Comparison of ENCODE assay signal across 17 mouse cellular contexts in genomic region chr16:42294481-42294880, GRCm38 (mm10). TPM values are rescaled to one million over a fixed set of nuclear protein-coding genes. Genes with fewer than 3 reads are reported as not detected.
DNase-seq lines count a peak whose midpoint lies in the region; ATAC-seq and TF ChIP-seq lines count a peak whose summit lies in the region.
"Had no signal": no experiment of that assay in that cellular context is flagged by ENCODE, and none has a peak within 500 bp of the region (broad histone marks: within the 10 kb centered on the region; RNA-seq: fewer than 3 reads in every experiment).

No protein-coding gene starts in this region.

- H3K9me3 ChIP-seq in intestine, postnatal 0 days (ENCODE audit: control insufficient read depth), result no peaks in the 10 kb centered on the region
- H3K9me3 ChIP-seq: kidney, embryonic 15.5 days; limb, embryonic 10.5 days; liver, embryonic 12.5 days; neural tube, embryonic 13.5 days had no signal

- H3K4me2 ChIP-seq in intestine, postnatal 0 days (replicated peaks; ENCODE audit: low read depth), result no peak overlapping the region
- H3K4me2 ChIP-seq: kidney, embryonic 15.5 days; liver, embryonic 12.5 days; neural tube, embryonic 13.5 days had no signal

- DNase-seq in layer of hippocampus, adult 11-12 months (ENCODE audit: low spot score), result peak; percentile 28
- DNase-seq in layer of hippocampus, postnatal 25 days (ENCODE audit: extremely low spot score in 1 of 2, low spot score in 1 of 2), result no peak
- peak; percentile 82 for DNase-seq in brain, adult 2 months (ENCODE audit: low read depth, low spot score)
- DNase-seq in cerebellum, postnatal 14 days, result peak; percentile 55 to 60
- no peak for DNase-seq in gastrocnemius, postnatal 25 days
- DNase-seq: adrenal gland, postnatal 25 days; heart, adult 2 months; thymus, postnatal 36 days had no signal

- no peak for TF ChIP-seq CTCF in intestine, postnatal 0 days (IDR thresholded peaks at IDR 0.05; ENCODE audit: low read depth)

- no peaks in the 10 kb centered on the region for H3K36me3 ChIP-seq in intestine, postnatal 0 days (ENCODE audit: control insufficient read depth, insufficient read depth)
- H3K36me3 ChIP-seq: kidney, embryonic 15.5 days; liver, embryonic 12.5 days had no signal

- 66% methylated on average over 5 of the region's 5 CpGs for WGBS in intestine, postnatal 0 days

- H3K27ac ChIP-seq in intestine, postnatal 0 days (ENCODE audit: low read depth, low read length), result no peak overlapping the region
- H3K27ac ChIP-seq: heart, adult 2 months; kidney, embryonic 15.5 days; limb, embryonic 10.5 days; liver, embryonic 12.5 days; neural tube, embryonic 13.5 days; stomach, postnatal 0 days had no signal

- no peak overlapping the region for H3K4me3 ChIP-seq in intestine, postnatal 0 days (ENCODE audit: low read depth, low read length)
- H3K4me3 ChIP-seq: heart, adult 2 months; kidney, embryonic 15.5 days; limb, embryonic 10.5 days; liver, embryonic 12.5 days; megakaryocyte, embryonic 14.5 days; neural tube, embryonic 13.5 days had no signal

- peak; percentile 73 for ATAC-seq in cerebellum, adult (ENCODE audit: insufficient number of reproducible peaks, low FRiP score, low TSS enrichment)
- ATAC-seq in intestine, postnatal 0 days, result no peak
- ATAC-seq: liver, embryonic 12.5 days had no signal

- H3K9ac ChIP-seq in intestine, postnatal 0 days (ENCODE audit: low read depth, low read length), result no peak overlapping the region
- H3K9ac ChIP-seq: kidney, embryonic 15.5 days; liver, embryonic 12.5 days; neural tube, embryonic 13.5 days had no signal

- no peaks in the 10 kb centered on the region for H3K4me1 ChIP-seq in intestine, postnatal 0 days (replicated peaks; ENCODE audit: control insufficient read depth, insufficient read depth, low read length)
- H3K4me1 ChIP-seq: kidney, embryonic 15.5 days; limb, embryonic 10.5 days; liver, embryonic 12.5 days; megakaryocyte, embryonic 14.5 days had no signal

- H3K27me3 ChIP-seq in intestine, postnatal 0 days (replicated peaks; ENCODE audit: control insufficient read depth, insufficient read depth, low read length), result no peaks in the 10 kb centered on the region
- H3K27me3 ChIP-seq: kidney, embryonic 15.5 days; liver, embryonic 12.5 days; neural tube, embryonic 13.5 days had no signal

RNA-seq across cellular contexts. Expression of gene Gap43, which starts 46.0 kb away (rescaled TPM):
- total RNA-seq in layer of hippocampus, postnatal 25 days (2021), result 100 to 1,000 TPM; 204 to 232 TPM
- 1 to 10 TPM in 1 of 2 experiments, under 1 TPM in 1; 0.56 to 1.8 TPM for total RNA-seq in gastrocnemius, postnatal 25 days (2021)
- 39.6 and 40.1 TPM in 2 replicates for polyA plus RNA-seq in intestine, postnatal 0 days (2015; fragmentation: Nextera tagmentation; extraction: Ambion mirVana)
- polyA plus RNA-seq: spleen, adult 2 months had no signal

Comparison
In these comparisons a context has a peak if more than half of its experiments do, and no peak if none do; other contexts are left out.
1. DNase-seq: peak in layer of hippocampus, adult 11-12 months (single experiment), brain, adult 2 months (single experiment) and cerebellum, postnatal 14 days (2 of 2); none in layer of hippocampus, postnatal 25 days (0 of 2) and gastrocnemius, postnatal 25 days (single experiment).
2. RNA of gene Gap43, which starts 46.0 kb away (total RNA-seq): 204 to 232 TPM in layer of hippocampus, postnatal 25 days; 0.56 to 1.8 TPM in gastrocnemius, postnatal 25 days; every median in the first group is over 10 times any median in the second.